Mouse (Mus musculus) CH12.LX (cell line): ENCODE measurements around the gene Fgfr2. TPM values are rescaled to one million over a fixed set of nuclear protein-coding genes. Genes with fewer than 3 reads are reported as not detected.

Source experiments
- DNase-seq: peaks from one replicate; pipeline ENCODE4 v3.0.0-alpha.2; 2013; ENCODE audit errors: extremely low read depth
- H3K27ac ChIP-seq: 2 replicates; pipeline ENCODE4 v1.5.1; 2012; ENCODE audit warnings: low read depth, mild to moderate bottlenecking, control low read depth, moderate library complexity; ENCODE audit not compliant: insufficient read depth
- H3K27me3 ChIP-seq: replicated peaks from 2 replicates; pipeline ENCODE3; 2012; ENCODE audit warnings: inconsistent platforms
- H3K36me3 ChIP-seq, 2 experiments: replicated peaks in 1 of 2; 2 replicates each; pipeline versions ENCODE3 to v1.6.1; 2012; ENCODE audit warnings: inconsistent platforms in 1 of 2, low read length in 1 of 2, mild to moderate bottlenecking in 1 of 2, mixed read lengths in 1 of 2, moderate library complexity in 1 of 2; ENCODE audit not compliant: control insufficient read depth in 1 of 2, insufficient read depth in 1 of 2
- H3K4me1 ChIP-seq, 2 experiments: 2 replicates each; pipeline ENCODE4 v1.6.1; 2012; ENCODE audit warnings: inconsistent platforms in 1 of 2, moderate library complexity in 1 of 2; ENCODE audit not compliant: insufficient read depth in 2 of 2, control insufficient read depth in 1 of 2
- H3K4me2 ChIP-seq: 2 replicates; pipeline ENCODE4 v1.6.1; 2012; ENCODE audit warnings: low read depth, mild to moderate bottlenecking, control low read depth; ENCODE audit not compliant: poor library complexity, insufficient read depth, severe bottlenecking
- H3K4me3 ChIP-seq, 3 experiments: fragments of 150-350 bp in 1 of 3; sonication (generic) in 1 of 3; replicated peaks in 1 of 3; 2 replicates each; pipeline versions ENCODE3 to v1.5.1; 2011 to 2012; ENCODE audit warnings: low read depth in 2 of 3, low read length in 2 of 3, mild to moderate bottlenecking in 2 of 3, moderate library complexity in 2 of 3, control low read depth in 1 of 3, improper control_type of control experiment in 1 of 3, inconsistent platforms in 1 of 3, mixed read lengths in 1 of 3; ENCODE audit not compliant: poor library complexity in 1 of 3
- H3K79me2 ChIP-seq: replicated peaks from 2 replicates; pipeline ENCODE4 v1.6.1; 2012; ENCODE audit warnings: mild to moderate bottlenecking, moderate library complexity; ENCODE audit not compliant: control insufficient read depth, poor library complexity, insufficient read depth, severe bottlenecking; ENCODE audit errors: extremely low read depth
- H3K9ac ChIP-seq: 2 replicates; pipeline ENCODE4 v1.6.1; 2012; ENCODE audit warnings: low read depth, mild to moderate bottlenecking, control low read depth, moderate library complexity; ENCODE audit not compliant: insufficient read depth
- H3K9me3 ChIP-seq: replicated peaks from 2 replicates; pipeline ENCODE3; 2012; ENCODE audit warnings: low read length, inconsistent platforms, mixed read lengths
- BHLHE40 ChIP-seq: IDR thresholded peaks from 2 replicates; pipeline ENCODE4 v1.6.1; 2011; ENCODE audit warnings: mild to moderate bottlenecking, low read depth, low read length, improper control_type of control experiment
- CHD1 ChIP-seq: IDR thresholded peaks from 2 replicates; pipeline ENCODE4 v1.6.1; 2012; ENCODE audit warnings: low read depth, low read length, improper control_type of control experiment, inconsistent platforms
- CHD2 ChIP-seq: IDR thresholded peaks from 2 replicates; pipeline ENCODE4 v1.6.1; 2011; ENCODE audit warnings: low read length, improper control_type of control experiment
- ELF1 ChIP-seq: IDR thresholded peaks from 2 replicates; pipeline ENCODE4 v1.6.1; 2014; ENCODE audit warnings: low read depth, mild to moderate bottlenecking, inconsistent platforms, low read length, improper control_type of control experiment
- EP300 ChIP-seq: IDR thresholded peaks from 2 replicates; pipeline ENCODE4 v1.6.1; 2011; ENCODE audit warnings: low read length, improper control_type of control experiment
- JUN ChIP-seq: IDR thresholded peaks from 2 replicates; pipeline ENCODE4 v1.6.1; 2011; ENCODE audit warnings: low read depth, mild to moderate bottlenecking, low read length, improper control_type of control experiment, moderate library complexity; ENCODE audit not compliant: insufficient read depth
- KAT2A ChIP-seq: IDR thresholded peaks from 2 replicates; pipeline ENCODE4 v1.6.1; 2012; ENCODE audit warnings: low read length, improper control_type of control experiment, inconsistent platforms; ENCODE audit not compliant: insufficient replicate concordance
- MAFK ChIP-seq: IDR thresholded peaks from 2 replicates; pipeline ENCODE4 v1.6.1; 2011; ENCODE audit warnings: low read length, improper control_type of control experiment; ENCODE audit not compliant: insufficient replicate concordance
- MAZ ChIP-seq: IDR thresholded peaks from 2 replicates; pipeline ENCODE4 v1.6.1; 2012; ENCODE audit warnings: low read depth, mild to moderate bottlenecking, inconsistent platforms, low read length, improper control_type of control experiment, moderate library complexity
- MXI1 ChIP-seq: IDR thresholded peaks from 2 replicates; pipeline ENCODE4 v1.6.1; 2011; ENCODE audit warnings: mild to moderate bottlenecking, low read depth, low read length, improper control_type of control experiment
- MYC ChIP-seq: IDR thresholded peaks from 2 replicates; pipeline ENCODE4 v1.6.1; 2011; ENCODE audit warnings: low read depth, mild to moderate bottlenecking, improper control_type of control experiment, low read length
- NELFE ChIP-seq: IDR thresholded peaks from 2 replicates; pipeline ENCODE4 v1.6.1; 2011; ENCODE audit warnings: low read depth, low read length, improper control_type of control experiment
- PAX5 ChIP-seq: IDR thresholded peaks from 2 replicates; pipeline ENCODE4 v1.6.1; 2012; ENCODE audit warnings: low read length, inconsistent platforms, mixed read lengths
- POLR2AphosphoS2 ChIP-seq: IDR thresholded peaks from 2 replicates; pipeline ENCODE4 v1.6.1; 2011; ENCODE audit warnings: low read depth, low read length, improper control_type of control experiment
- SIN3A ChIP-seq: IDR thresholded peaks from 2 replicates; pipeline ENCODE4 v1.6.1; 2012; ENCODE audit warnings: low read length, improper control_type of control experiment, inconsistent platforms
- TBP ChIP-seq: conservative IDR thresholded peaks from 2 replicates; pipeline ENCODE4 v1.6.1; 2011; ENCODE audit warnings: low read depth, low read length, improper control_type of control experiment
- UBTF ChIP-seq: IDR thresholded peaks from 2 replicates; pipeline ENCODE4 v1.6.1; 2012; ENCODE audit warnings: low read depth, mild to moderate bottlenecking, inconsistent platforms, low read length, improper control_type of control experiment, moderate library complexity
- USF2 ChIP-seq: conservative IDR thresholded peaks from 2 replicates; pipeline ENCODE4 v1.6.1; 2011; ENCODE audit warnings: low read depth, low read length, improper control_type of control experiment
- ZKSCAN1 ChIP-seq: IDR thresholded peaks from 2 replicates; pipeline ENCODE4 v1.6.1; 2012; ENCODE audit warnings: low read depth, inconsistent platforms, low read length, improper control_type of control experiment, borderline replicate concordance
- ZMIZ1 ChIP-seq: IDR thresholded peaks from 2 replicates; pipeline ENCODE4 v1.6.1; 2012; ENCODE audit warnings: low read depth, mild to moderate bottlenecking, inconsistent platforms, low read length, improper control_type of control experiment
- ZNF384 ChIP-seq: IDR thresholded peaks from 2 replicates; pipeline ENCODE4 v1.6.1; 2012; ENCODE audit warnings: low read depth, low read length, improper control_type of control experiment, inconsistent platforms
- dilution Hi-C: fragments of 300-500 bp; cut with MboI; formaldehyde crosslinking; loops from 2 replicates; pipeline ENCODE4 v1.14.3; 2020; ENCODE audit warnings: low sequenced_read_pairs; ENCODE audit not compliant: extremely low pct_unique_long_range_greater_than_20kb, extremely low pct_ligation_motif_present
- in situ Hi-C: fragments of 300-500 bp; cut with MboI; formaldehyde crosslinking; loops from 3 replicates; pipeline ENCODE4 v1.14.3; 2019; ENCODE audit warnings: low sequenced_read_pairs, low pct_ligation_motif_present, low pct_unique_long_range_greater_than_20kb, mixed read lengths
- polyA plus RNA-seq: library from polyadenylated mRNA; unstranded; fragments of >175 nt; gene quantifications from 2 replicates; pipeline ENCODE4 v1.2.1, GENCODE M21; 2012; ENCODE audit warnings: low read depth; ENCODE audit not compliant: insufficient read length
- total RNA-seq, 2 experiments: library from RNA; depleted of rRNA; stranded (reverse); fragments of 300-350 nt in 1 of 2; fragments of >200 nt in 1 of 2; gene quantifications; 2 replicates each; pipeline ENCODE4 v1.2.3; 2012 to 2014

Gene Fgfr2
- total and polyA plus RNA-seq, 3 experiments: not detected

GRCm38 (mm10) chr7:132593762-132594161, 529.4 kb downstream of the Fgfr2 start:
- H3K9ac ChIP-seq: no peak overlapping the region
- H3K36me3 ChIP-seq: no peaks in the 10 kb centered on the region
- in situ Hi-C loops (no loop called here), dilution Hi-C loops (no loop called here)
- H3K4me2 ChIP-seq: no peak overlapping the region
- no peaks in the 10 kb centered on the region for H3K4me1 ChIP-seq
- peaks cover 29% of the 10 kb centered on the region for H3K27me3 ChIP-seq
- DNase-seq: no peak
- peaks cover 6% of the 10 kb centered on the region for H3K9me3 ChIP-seq
- no peaks in the 10 kb centered on the region for H3K79me2 ChIP-seq
- no peak for TF ChIP-seq PAX5
- TF ChIP-seq CHD2: no peak
- no peak for TF ChIP-seq NELFE
- no peak for TF ChIP-seq SIN3A
- TF ChIP-seq ZNF384: no peak
- no peak for TF ChIP-seq UBTF
- TF ChIP-seq ZMIZ1: no peak
- TF ChIP-seq JUN: no peak
- TF ChIP-seq EP300: no peak
- no peak for TF ChIP-seq MAFK
- no peak overlapping the region for H3K4me3 ChIP-seq
- H3K27ac ChIP-seq: no peak overlapping the region

GRCm38 (mm10) chr7:132589610-132590009, 533.5 kb downstream of the Fgfr2 start:
- in situ Hi-C loops (no loop called here), dilution Hi-C loops (no loop called here)
- no peak for DNase-seq
- no peak overlapping the region for H3K9ac ChIP-seq
- no peaks in the 10 kb centered on the region for H3K79me2 ChIP-seq
- no peaks in the 10 kb centered on the region for H3K4me1 ChIP-seq
- no peaks in the 10 kb centered on the region for H3K36me3 ChIP-seq
- TF ChIP-seq ELF1 (no peak), POLR2AphosphoS2 (no peak), NELFE (no peak), USF2 (no peak), KAT2A (no peak), EP300 (no peak), CHD1 (no peak), MXI1 (no peak), ZKSCAN1 (no peak), MYC (no peak), BHLHE40 (no peak), MAZ (no peak), TBP (no peak), ZMIZ1 (no peak)
- H3K4me2 ChIP-seq: no peak overlapping the region
- peaks cover under 1% of the 10 kb centered on the region for H3K27me3 ChIP-seq
- no peak overlapping the region for H3K4me3 ChIP-seq
- no peaks in the 10 kb centered on the region for H3K9me3 ChIP-seq
- no peak overlapping the region for H3K27ac ChIP-seq
